Mouse (Mus musculus) C2C12 (cell line): ENCODE measurements around the gene Ifna6. TPM values are rescaled to one million over a fixed set of nuclear protein-coding genes. Genes with fewer than 3 reads are reported as not detected.
"Not testable (repeated sequence)": the region's sequence is repeated elsewhere in the genome, so short reads cannot be mapped to it uniquely, and the experiment has no call there.

Source experiments
- H3K27me3 ChIP-seq: one replicate; pipeline ENCODE4 v1.6.1; 2011; ENCODE audit not compliant: control insufficient read depth, insufficient read depth, insufficient read length
- H3K36me3 ChIP-seq: one replicate; pipeline ENCODE4 v1.6.1; 2011; ENCODE audit not compliant: control insufficient read depth, insufficient read depth
- H3K4me3 ChIP-seq: one replicate; pipeline ENCODE4 v1.5.1; 2011; ENCODE audit warnings: mild to moderate bottlenecking, control low read depth; ENCODE audit not compliant: poor library complexity, insufficient read depth, severe bottlenecking
- H3K79me2 ChIP-seq: one replicate; pipeline ENCODE4 v1.6.1; 2011; ENCODE audit not compliant: control insufficient read depth, insufficient read depth
- H3K79me3 ChIP-seq: one replicate; pipeline ENCODE4 v1.6.1; 2011; ENCODE audit warnings: low read depth, control low read depth
- H3ac ChIP-seq: one replicate; pipeline ENCODE3; 2011; ENCODE audit warnings: low read depth; ENCODE audit not compliant: control insufficient read depth, insufficient read length
- CEBPB ChIP-seq: IDR thresholded peaks from one replicate; pipeline ENCODE4 v1.6.1; 2011; ENCODE audit warnings: low read depth, mild to moderate bottlenecking, control low read depth, moderate library complexity
- CTCF ChIP-seq: IDR thresholded peaks from one replicate; pipeline ENCODE4 v1.5.1; 2011; ENCODE audit not compliant: control insufficient read depth, insufficient read depth, insufficient read length
- FOSL1 ChIP-seq: IDR thresholded peaks from one replicate; pipeline ENCODE4 v1.8.0; 2011; ENCODE audit warnings: mild to moderate bottlenecking, low read length; ENCODE audit not compliant: poor library complexity, insufficient read depth, severe bottlenecking
- MAX ChIP-seq: IDR thresholded peaks from one replicate; pipeline ENCODE4 v1.6.1; 2011; ENCODE audit warnings: mild to moderate bottlenecking, control low read depth
- MYOD1 ChIP-seq: IDR thresholded peaks from one replicate; pipeline ENCODE4 v1.6.1; 2011; ENCODE audit warnings: low read depth; ENCODE audit not compliant: control insufficient read depth, insufficient read length
- MYOG ChIP-seq: IDR thresholded peaks from one replicate; pipeline ENCODE4 v1.6.1; 2011; ENCODE audit not compliant: control insufficient read depth, insufficient read length; ENCODE audit errors: extremely low read depth
- USF1 ChIP-seq: IDR thresholded peaks from one replicate; pipeline ENCODE4 v1.6.1; 2011; ENCODE audit warnings: low read depth, mild to moderate bottlenecking, control low read depth, moderate library complexity
- polyA plus RNA-seq: library from polyadenylated mRNA; unstranded; fragments of >200 nt; fragmentation: generic; extraction: Trizol; gene quantifications from one replicate; pipeline ENCODE4 v1.2.1, GENCODE M21; 2012; ENCODE audit warnings: missing spikeins

The Ifna6 gene
- polyA plus RNA-seq, 1 experiment = not detected

DNA sequence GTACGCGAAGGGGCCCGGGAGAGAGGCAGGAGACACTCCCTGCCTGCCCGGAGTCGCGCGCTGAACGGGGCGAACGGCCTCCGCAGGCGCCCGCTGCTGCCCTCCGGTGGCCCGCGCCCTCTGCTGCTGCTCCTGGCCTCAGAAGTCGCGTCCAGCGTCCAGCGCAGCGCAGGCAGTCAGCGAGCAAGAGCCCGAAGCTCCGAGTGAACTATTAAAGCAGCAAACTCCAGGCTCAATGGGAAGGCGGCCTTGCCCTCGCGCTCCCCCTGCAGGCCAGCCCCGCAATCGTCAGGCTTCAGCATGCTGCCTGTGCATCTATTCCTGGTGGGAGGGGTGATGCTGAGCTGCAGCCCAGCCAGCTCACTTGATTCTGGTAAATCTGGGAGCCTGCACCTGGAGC lies 24.3 kb upstream of the Ifna6 start, which contains the start of gene Gm13287:
Gm13287 (plus strand) TSS at position 301 of the 400 bp plus-strand sequence.
- not testable (repeated sequence) for H3K27me3 ChIP-seq, H3ac ChIP-seq, H3K36me3 ChIP-seq, H3K4me3 ChIP-seq, H3K79me2 ChIP-seq, H3K79me3 ChIP-seq

DNA sequence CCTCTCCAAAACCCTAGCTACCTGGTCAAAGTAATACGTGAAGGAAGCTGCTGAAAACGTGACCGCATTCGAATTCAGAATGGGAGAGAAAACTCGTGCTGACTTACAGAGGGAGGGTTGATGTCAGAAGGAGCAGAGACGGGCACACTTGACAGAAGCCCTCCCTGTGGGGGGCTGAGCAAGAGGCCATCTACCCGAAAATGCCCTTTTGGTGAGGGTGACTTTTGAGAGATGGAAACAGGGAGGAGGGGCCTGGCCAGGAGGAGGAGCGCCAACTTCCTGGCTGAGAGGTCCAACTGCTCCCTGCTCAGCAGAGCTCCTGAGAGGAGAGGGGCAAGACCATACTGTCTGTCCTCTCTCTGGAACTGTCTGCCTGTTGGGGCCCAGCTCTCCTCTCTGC lies 22.0 kb upstream of the Ifna6 start, which contains the start of gene Gm13288:
Gm13288 (plus strand) TSS at position 301 of the 400 bp plus-strand sequence.
- H3K79me3 ChIP-seq, H3K79me2 ChIP-seq, H3K4me3 ChIP-seq, H3K36me3 ChIP-seq, H3ac ChIP-seq, H3K27me3 ChIP-seq: not testable (repeated sequence)

DNA sequence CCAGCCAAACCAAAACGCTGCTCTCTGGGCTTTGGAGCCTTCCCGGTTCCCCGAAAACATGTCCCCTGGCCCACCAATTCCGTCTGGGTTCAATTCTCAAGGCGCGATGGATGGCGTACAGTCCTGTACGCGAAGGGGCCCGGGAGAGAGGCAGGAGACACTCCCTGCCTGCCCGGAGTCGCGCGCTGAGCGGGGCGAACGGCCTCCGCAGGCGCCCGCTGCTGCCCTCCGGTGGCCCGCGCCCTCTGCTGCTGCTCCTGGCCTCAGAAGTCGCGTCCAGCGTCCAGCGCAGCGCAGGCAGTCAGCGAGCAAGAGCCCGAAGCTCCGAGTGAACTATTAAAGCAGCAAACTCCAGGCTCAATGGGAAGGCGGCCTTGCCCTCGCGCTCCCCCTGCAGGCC lies 21.5 kb upstream of the Ifna6 start:
- H3K79me3 ChIP-seq, H3K79me2 ChIP-seq, H3ac ChIP-seq, H3K4me3 ChIP-seq, H3K27me3 ChIP-seq, H3K36me3 ChIP-seq: not testable (repeated sequence)

DNA sequence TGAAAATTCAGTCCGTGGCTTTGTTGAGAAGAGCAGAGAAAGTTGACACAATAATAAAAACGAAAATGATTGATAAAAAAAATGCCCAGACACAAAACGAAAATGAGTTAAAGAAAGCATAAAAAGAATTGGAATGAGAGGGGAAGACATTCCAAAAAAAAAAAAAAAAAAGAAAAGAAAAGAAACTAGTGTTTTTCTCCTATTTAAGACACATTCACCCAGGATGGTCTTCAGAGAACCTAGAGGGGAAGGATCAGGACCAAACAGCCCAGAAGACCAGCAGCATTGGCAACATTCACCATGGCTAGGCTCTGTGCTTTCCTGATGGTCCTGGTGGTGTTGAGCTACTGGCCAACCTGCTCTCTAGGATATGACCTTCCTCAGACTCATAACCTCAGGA lies 11.3 kb upstream of the Ifna6 start, which contains the start of gene Ifna7:
Ifna7 (plus strand) TSS at position 301 of the 400 bp plus-strand sequence.
- Histone ChIP-seq H3ac (no peak within 1 kb of the TSS), H3K79me2 (no peaks in the 10 kb centered on the region), H3K4me3 (no peak within 1 kb of the TSS), H3K79me3 (no peaks in the 10 kb centered on the region), H3K27me3 (peaks cover 14% of the 10 kb centered on the region), H3K36me3 (no peaks in the 10 kb centered on the region)
- TF ChIP-seq CTCF = no peak
- TF ChIP-seq CEBPB = no peak
- no peak for TF ChIP-seq MAX

- Histone ChIP-seq H3K27me3 (peaks cover 13% of the 10 kb centered on the region), H3ac (no peak within 1 kb of the TSS), H3K4me3 (no peak within 1 kb of the TSS), H3K36me3 (no peaks in the 10 kb centered on the region), H3K79me3 (no peaks in the 10 kb centered on the region), H3K79me2 (no peaks in the 10 kb centered on the region)
- TF ChIP-seq FOSL1 (no peak), MYOG (no peak), CEBPB (no peak), MAX (no peak), USF1 (no peak), CTCF (no peak), MYOD1 (no peak)
These were observed 7.6 kb upstream of the Ifna6 start, which contains the start of gene Ifna11 for GRCm38 (mm10) chr4:88819659-88820058. Gene Ifna11 (plus strand): TSS chr4:88819959.

DNA sequence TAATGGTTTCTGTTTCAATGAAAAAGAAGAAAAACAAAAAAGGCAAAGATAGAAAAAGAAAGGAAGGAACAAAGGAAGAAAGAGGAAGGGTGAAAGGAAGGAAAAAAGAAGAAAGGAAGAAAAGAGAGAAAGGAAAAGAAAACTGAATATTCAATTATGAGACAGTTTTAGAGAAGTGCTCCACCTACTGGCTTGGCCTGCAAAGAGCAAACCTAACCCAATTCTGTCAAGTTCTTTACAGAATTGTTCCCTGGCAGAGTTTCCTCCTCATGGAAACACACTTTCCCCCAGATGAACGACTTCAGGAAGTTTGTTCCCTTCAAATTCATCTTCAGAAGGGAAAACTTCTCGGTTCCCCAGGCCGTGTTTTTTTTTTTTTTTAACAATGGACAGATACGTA lies 4.2 kb upstream of the Ifna6 start:
- Histone ChIP-seq H3ac (no peak overlapping the region), H3K36me3 (no peaks in the 10 kb centered on the region)
- TF ChIP-seq FOSL1 = no peak
- no peak for TF ChIP-seq CTCF
- no peak for TF ChIP-seq MYOG
- TF ChIP-seq MYOD1 = no peak
- TF ChIP-seq USF1 = no peak
- TF ChIP-seq MAX = no peak
- no peak for TF ChIP-seq CEBPB

DNA sequence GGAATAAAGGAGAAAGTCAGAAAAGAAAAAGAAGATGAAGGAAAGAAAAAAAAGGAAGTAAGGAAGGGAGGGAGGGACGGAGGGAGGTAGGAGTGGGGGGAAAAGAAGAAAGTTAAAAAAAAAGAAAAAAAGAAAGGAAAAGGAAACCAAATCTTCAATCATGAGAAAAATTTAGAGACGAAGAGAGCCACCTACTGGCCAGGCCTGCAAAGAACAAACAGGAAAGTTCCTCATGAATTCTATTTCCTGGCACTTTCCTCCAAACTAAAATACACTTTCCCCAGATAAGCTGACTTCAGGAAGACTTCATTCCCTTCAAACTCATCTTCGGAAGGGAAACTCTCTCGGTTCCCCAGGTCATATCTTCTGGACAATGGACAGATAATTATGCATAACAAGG lies 3.3 kb downstream of the Ifna6 start:
- Histone ChIP-seq H3K79me2 (no peaks in the 10 kb centered on the region), H3K4me3 (no peak overlapping the region), H3K79me3 (no peaks in the 10 kb centered on the region), H3K36me3 (no peaks in the 10 kb centered on the region), H3K27me3 (peaks cover 3% of the 10 kb centered on the region), H3ac (no peak overlapping the region)
- no peak for TF ChIP-seq MYOG
- TF ChIP-seq USF1 = no peak
- no peak for TF ChIP-seq FOSL1
- TF ChIP-seq MAX = no peak
- no peak for TF ChIP-seq CTCF
- TF ChIP-seq CEBPB = no peak
- no peak for TF ChIP-seq MYOD1

More for the DNA sequence above, 4.2 kb upstream of the Ifna6 start:
- Histone ChIP-seq H3K79me3 (no peaks in the 10 kb centered on the region), H3K4me3 (no peak overlapping the region), H3K79me2 (no peaks in the 10 kb centered on the region), H3K27me3 (peaks cover 7% of the 10 kb centered on the region)

DNA sequence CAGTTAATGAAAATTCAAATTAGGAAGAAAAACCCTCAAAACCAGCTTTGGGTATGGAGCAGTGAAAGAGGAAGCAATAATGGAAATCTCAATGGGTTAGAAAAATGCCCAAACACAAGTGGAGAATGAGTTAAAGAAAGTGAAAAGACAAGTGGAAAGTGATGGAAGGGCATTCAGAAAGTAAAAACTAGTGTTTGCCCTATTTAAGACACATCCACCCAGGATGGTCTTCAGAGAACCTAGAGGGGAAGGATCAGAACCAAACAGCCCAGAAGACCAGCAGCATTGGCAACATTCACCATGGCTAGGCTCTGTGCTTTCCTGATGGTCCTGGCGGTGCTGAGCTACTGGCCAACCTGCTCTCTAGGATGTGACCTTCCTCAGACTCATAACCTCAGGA lies 8.0 kb downstream of the Ifna6 start, which contains the start of gene Ifna5:
Ifna5 (plus strand) TSS at position 301 of the 400 bp plus-strand sequence.
- H3K79me3 ChIP-seq = not testable (repeated sequence)

More for the DNA sequence above, 8.0 kb downstream of the Ifna6 start, which contains the start of gene Ifna5:
- not testable (repeated sequence) for H3ac ChIP-seq, H3K4me3 ChIP-seq, H3K27me3 ChIP-seq, H3K79me2 ChIP-seq, H3K36me3 ChIP-seq
